Mouse (Mus musculus): ENCODE measurements around the gene Fxyd6. TPM values are rescaled to one million over a fixed set of nuclear protein-coding genes. Genes with fewer than 3 reads are reported as not detected.

Fxyd6 gene
- polyA plus RNA-seq, 1 experiment from 2014 or later = 377 TPM

Other genes with a start within 250 kb of the Fxyd6 start
- 0.07 and 0.17 TPM in 2 replicates for gene Scn4b, start 231.8 kb upstream of the Fxyd6 start, polyA plus RNA-seq (2014; fragmentation: Nextera tagmentation; extraction: Ambion mirVana)
- not detected in 2 replicates for gene BC049352, start 188.2 kb upstream of the Fxyd6 start, polyA plus RNA-seq (2014; fragmentation: Nextera tagmentation; extraction: Ambion mirVana)
- not detected in 2 replicates for gene Tmprss4, start 166.1 kb upstream of the Fxyd6 start, polyA plus RNA-seq (2014; fragmentation: Nextera tagmentation; extraction: Ambion mirVana)
- gene Il10ra, start 101.0 kb upstream of the Fxyd6 start, polyA plus RNA-seq (2014; fragmentation: Nextera tagmentation; extraction: Ambion mirVana) = 0.68 and 0.85 TPM in 2 replicates
- not detected in 2 replicates for gene Tmprss13, start 51.1 kb upstream of the Fxyd6 start, polyA plus RNA-seq (2014; fragmentation: Nextera tagmentation; extraction: Ambion mirVana)
- gene Fxyd2, start 29.5 kb downstream of the Fxyd6 start, polyA plus RNA-seq (2014; fragmentation: Nextera tagmentation; extraction: Ambion mirVana) = 8.8 and 12.7 TPM in 2 replicates
- 13.2 and 15.1 TPM in 2 replicates for gene Dscaml1, start 56.4 kb downstream of the Fxyd6 start, polyA plus RNA-seq (2014; fragmentation: Nextera tagmentation; extraction: Ambion mirVana)

All from hindbrain, embryonic 14.5 days (tissue).